Mouse (Mus musculus) activated CD4-positive, CD25-positive, alpha-beta regulatory T cell, adult 4 months (primary cell): Measurements from ENCODE around the gene Lamc1. TPM values are rescaled to one million over a fixed set of nuclear protein-coding genes. Genes with fewer than 3 reads are reported as not detected.
"Not testable (repeated sequence)": the region's sequence is repeated elsewhere in the genome, so short reads cannot be mapped to it uniquely, and the experiment has no call there.

Experiments used
- ATAC-seq: one replicate; pipeline ENCODE4 v1.8.0; 2017
- polyA plus RNA-seq, 2 experiments: library from polyadenylated mRNA; unstranded; fragments of 100-300 nt; shearing (Covaris generic); gene quantifications; one replicate each; pipeline ENCODE4 v1.2.1; 2017

Lamc1 gene
- 1 to 10 TPM; 6.7 to 10.0 TPM for polyA plus RNA-seq

DNA sequence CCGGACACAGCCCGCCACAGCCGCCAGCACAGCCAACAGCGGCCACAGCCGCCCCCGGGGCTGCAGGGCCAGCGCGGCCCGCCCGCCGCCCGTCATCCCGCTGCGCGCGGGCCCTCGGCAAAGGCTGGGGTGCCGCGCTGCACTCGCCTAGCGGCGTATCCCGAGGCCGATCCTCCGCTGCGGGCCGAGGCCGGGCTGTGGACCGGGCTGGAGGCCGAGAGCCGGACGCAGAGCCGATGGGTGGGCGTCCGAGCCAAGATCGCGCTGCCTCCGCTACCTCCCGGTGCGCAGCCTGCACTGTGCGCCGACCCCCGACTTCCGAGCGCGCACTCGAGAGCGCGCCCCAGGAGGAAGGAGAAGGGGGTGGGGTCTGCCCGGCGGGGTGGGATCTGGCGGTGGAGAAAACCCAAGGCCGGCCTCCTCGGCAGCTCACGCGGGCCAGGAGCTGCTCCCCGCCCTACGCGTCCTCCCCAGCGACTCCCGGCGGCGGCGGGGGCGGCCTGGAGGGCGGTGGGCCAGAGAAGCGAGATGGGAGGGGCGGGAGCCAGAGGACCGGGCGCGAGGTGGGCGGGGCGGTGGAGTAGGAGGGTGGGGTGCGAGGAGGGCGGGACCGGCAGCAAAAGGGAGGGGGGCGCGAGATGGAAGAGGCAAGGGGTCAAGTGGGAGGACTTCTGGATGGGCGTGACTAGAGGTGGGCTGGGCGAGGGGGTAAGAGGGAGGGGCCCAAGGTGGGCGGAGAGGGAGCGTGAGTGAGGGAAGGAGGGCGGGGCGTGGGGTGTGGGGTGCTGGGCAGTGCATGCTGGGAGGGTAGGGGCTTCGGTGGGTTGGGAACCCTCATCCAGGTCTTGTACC lies at the start of gene Lamc1:
Lamc1 (minus strand) TSS at position 343 of the 852 bp plus-strand sequence.
- ATAC-seq = peak; percentile 50

DNA sequence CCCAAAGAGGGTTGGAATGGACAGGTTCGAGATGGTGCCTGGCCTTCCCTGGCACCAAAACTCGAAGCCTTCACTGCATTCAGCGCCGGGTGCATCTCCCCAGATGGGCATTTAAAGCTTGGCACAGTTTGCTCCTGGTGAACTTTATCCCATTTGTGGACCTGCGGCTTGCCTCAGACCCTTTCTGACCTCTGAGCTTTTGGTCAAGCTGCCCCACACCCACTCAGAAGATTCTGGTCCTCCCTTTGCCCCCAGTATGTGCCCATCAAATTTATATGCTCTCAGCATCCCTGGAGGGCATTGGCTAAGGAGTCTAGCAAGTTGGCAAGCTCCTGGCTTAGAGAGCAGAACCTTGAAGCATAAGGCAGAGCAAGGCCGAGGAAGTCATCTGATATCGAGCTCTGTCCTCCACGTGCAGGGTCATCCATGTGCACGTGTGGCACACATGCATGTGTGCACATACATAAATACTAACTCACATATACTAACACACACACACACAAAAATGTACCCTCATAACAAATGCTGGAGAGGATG lies 48.2 kb upstream of the Lamc1 start:
- ATAC-seq = no peak

DNA sequence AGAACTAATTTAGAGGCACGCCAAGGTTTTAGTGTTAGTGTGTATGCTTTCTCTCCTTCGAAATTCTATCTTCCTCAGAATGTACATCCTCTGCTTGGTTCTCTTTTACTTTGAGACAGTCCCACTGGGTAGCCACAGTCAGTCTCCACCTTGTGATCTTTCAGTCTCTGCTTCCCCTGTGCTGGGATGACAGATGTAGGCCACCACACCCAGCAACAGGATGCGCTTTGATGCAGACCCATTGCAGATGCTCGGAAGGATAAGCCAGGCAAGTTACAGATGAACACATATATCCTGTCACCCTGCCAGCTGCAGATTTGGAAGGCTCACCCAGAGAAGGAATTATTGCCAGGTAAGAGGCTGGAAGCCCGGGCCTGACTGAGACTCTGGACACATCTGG lies 47.2 kb upstream of the Lamc1 start:
- ATAC-seq = peak; percentile 80

DNA sequence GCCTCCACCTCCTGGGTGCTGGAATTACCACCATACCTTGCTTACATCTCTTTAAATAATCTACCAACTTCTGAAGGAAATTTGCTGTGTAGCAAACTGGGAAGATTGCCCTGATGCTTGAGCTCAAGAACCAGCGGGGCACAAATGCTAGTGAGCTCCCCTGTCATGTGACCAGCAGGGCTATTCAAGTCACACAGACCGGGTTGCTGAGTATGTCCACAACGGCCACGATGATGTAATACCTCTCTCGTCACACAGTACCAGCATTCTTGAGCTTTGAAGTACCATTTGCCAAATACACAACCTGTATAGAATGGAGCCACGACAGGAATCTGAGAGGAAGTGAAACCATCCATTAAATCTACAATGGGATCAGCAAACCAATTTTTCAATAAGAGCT lies 46.0 kb upstream of the Lamc1 start:
- ATAC-seq = no peak

- ATAC-seq = no peak
Observed at GRCm38 (mm10) chr1:153376446-153376845, 43.9 kb upstream of the Lamc1 start.

- ATAC-seq = no peak
Observed at GRCm38 (mm10) chr1:153374136-153374535, 41.5 kb upstream of the Lamc1 start.

DNA sequence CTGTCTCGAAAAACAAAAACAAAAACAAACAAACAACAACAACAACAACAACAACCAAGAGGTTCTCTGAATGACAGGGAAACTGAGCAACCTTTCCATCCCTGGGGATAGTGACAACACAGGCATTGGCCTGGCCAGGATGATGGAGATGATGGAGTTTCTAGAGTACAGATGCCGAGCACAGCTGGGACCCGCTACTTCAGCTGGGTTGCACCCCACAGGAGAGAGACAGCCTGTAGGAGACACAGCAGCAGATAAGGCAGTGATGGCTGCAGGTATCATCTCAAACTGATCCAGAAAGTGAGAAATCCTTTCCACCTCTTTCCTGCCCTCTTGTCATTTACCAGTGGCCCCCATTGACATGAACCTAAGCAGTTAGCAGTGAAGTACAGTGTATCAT lies 39.3 kb upstream of the Lamc1 start:
- no peak for ATAC-seq

DNA sequence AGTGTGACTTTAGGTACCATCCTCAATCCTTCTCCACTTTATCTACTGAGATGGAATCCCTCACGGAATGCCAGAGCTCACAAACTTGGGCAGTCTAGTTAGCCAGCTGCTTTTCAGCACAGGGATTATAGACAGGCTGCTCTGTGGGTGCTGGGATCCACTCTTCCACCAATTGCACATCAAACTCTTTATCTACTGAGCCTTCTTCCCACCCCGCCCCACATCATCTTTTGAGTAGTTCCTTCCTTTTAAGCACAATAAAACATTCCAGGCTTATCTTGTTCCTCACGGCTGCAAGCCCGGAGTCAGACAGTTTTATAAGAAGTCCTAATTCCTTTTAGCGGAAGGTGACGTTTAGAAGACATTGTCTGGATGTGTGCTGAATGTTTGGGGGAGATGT lies 36.4 kb upstream of the Lamc1 start:
- ATAC-seq = no peak

DNA sequence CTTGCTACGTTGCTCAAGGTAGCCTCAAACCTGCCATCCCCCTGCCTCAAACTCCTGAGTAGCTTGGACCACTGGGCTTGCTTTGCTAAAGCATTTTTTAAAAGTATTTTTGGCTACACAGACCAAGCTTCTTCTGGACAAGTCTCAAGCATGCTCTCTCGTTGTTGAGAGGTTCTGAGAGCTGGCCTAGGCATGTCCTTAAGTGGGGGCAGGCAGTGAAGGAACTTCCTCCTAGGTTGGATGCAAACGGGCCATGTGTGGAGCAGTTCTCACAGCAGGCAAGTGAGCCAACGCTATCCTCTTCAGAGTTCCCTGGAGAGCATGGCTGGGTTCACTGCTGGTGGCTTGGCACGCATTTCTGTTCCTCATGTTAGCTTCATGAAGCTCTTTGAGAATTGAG lies 34.5 kb upstream of the Lamc1 start:
- ATAC-seq = no peak

DNA sequence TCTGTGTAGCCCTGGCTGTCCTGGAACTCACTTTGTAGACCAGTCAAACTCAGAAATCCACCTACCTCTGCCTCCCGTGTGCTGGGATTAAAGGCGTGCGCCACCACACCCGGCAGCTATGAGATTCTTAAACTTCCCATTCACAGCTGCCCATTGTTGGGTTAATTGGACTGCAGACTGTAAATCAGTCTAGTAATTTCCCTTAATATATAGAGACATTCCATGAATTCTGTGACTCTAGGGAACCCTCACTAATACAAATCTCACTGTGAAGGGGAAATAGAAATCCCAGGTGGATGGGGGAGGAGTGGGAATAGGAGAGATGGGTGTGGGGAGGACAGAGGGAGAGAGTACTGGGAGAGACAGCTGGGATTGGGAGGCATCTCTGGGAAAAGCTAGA lies 29.3 kb upstream of the Lamc1 start:
- ATAC-seq = no peak

GRCm38 (mm10) chr1:153360556-153360955 lies 28.0 kb upstream of the Lamc1 start:
- ATAC-seq = no peak

- no peak for ATAC-seq
Observed at GRCm38 (mm10) chr1:153357218-153357617, 24.6 kb upstream of the Lamc1 start.

DNA sequence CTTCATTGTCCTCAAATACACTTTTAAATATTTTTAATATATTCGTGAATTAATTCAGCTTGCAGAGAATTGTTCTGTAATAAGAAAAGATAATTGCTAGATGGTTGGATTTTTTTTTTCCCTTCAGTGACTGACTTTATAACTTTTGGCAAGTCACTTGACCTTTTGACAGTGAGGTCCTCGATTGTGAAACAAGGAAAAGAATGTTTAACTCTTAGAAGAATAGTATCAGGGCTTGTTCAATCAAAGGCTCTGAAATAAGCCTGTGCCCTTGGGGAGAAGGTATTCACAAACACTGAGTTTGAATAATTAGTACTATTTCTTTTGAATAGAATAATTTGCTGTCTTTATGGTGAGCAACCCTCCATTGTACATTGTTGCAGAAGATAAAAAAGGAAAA lies 21.9 kb upstream of the Lamc1 start:
- no peak for ATAC-seq

DNA sequence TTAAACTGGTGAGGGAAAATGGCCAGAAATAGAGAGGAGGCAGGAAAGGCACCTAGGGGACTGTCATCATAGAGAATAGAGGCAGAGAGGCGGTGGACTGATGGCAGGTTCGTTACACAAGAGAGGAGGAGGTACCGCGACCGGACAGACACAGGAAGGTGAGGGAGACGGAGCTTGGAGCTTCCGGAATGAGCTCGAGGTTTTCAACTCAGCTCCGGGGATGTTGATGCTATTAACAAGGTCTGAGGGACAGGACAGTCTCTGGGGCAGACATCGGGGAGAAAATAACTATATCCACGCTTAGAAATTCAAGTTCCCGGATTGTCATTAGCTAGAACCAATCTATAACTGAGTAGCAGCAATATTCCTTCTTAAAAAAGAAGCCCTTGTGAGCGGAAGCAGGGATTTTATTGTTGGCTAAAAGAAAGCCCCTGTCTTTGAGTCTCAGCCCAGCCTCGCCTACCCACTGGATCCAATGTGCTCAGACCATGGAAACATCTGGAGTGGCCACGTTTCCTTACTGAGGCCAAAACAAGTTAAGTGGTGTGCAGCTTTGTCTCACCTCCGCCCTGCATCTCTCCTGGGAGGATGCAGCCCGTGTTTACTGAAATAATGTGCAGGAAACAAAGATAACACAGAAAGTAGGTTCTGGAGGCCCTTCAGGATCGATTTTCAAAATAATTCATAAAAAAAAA lies 21.3 kb upstream of the Lamc1 start:
- ATAC-seq = no peak

DNA sequence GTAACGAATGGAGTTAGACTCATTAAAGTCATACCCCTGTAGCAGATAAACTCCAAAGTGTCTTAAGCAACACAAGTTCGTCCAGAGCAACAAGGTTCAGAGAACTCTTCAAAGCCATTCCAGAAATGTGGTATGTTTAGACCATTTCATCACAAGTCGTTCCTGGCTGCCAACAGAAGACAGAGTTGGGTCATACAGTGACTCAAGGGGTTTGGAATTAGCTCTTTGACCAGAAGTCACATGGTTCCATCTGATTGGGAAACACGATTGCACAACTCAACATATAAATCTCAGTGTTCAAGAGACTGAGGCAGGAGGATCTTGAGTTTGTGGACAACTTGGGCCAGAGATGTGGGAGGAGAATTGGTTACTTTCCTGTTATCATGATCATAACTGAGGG lies 18.4 kb upstream of the Lamc1 start:
- no peak for ATAC-seq

GRCm38 (mm10) chr1:153347726-153348125 lies 15.1 kb upstream of the Lamc1 start:
- no peak for ATAC-seq

GRCm38 (mm10) chr1:153347040-153347439 lies 14.5 kb upstream of the Lamc1 start:
- no peak for ATAC-seq

DNA sequence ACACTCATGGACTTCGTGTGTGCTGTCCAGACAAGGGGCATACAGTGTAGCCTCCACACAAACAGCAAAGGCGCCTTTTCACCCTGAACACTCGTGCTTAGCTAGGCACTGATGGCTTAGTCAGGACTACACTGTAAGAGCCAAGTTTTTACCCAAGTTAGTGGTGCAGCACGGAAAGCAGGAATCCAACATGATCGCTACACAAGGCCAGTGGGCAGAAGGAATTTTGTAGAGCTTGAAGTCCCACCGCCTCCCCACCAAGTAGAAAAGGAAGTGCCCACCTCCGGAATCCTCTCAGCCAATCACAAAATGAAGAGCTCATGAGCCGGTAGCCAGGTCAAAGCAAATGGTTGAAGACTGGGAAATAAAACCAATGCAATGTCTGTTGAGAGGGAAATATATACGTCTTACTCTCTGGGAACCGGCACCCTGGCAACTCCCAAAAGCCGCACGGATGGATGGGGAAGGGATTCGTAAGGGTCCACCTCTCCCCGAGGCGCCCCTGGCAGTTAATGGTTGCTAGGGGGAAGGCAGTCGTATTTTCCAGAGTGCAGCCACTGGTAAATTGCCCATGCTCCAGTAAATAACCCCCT lies 13.2 kb upstream of the Lamc1 start:
- ATAC-seq = no peak

- ATAC-seq = no peak
Observed at GRCm38 (mm10) chr1:153345002-153345401, 12.4 kb upstream of the Lamc1 start.

DNA sequence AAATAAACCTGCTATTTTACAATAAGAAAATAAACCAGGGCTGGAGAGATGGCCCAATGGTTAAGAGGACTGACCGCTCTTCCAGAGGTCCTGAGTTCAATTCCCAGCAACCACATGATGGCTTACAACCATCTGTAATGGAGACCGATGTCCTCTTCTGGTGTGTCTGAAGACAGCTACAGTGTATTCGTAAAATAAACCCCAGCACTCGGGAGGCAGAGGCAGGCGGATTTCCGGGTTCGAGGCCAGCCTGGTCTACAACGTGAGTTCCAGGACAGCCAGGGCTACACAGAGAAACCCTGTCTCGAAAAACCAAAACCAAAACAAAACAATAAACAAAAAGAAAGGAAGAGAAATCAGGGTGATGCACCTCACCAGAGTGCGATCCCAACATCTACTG lies 2.9 kb upstream of the Lamc1 start:
- ATAC-seq = not testable (repeated sequence)

- ATAC-seq = peak; percentile 16
Observed at GRCm38 (mm10) chr1:153333296-153334121, 923 bp upstream of the Lamc1 start.

- peak; percentile 71 for ATAC-seq
Observed at GRCm38 (mm10) chr1:153331796-153332443, 666 bp downstream of the Lamc1 start.
